Mouse (Mus musculus): ENCODE measurements around the gene Aaed1. TPM values are rescaled to one million over a fixed set of nuclear protein-coding genes. Genes with fewer than 3 reads are reported as not detected.

The Aaed1 gene
- total and polyA plus RNA-seq, 2 experiments from 2014 or later = 13.5 to 16.0 TPM

DNA sequence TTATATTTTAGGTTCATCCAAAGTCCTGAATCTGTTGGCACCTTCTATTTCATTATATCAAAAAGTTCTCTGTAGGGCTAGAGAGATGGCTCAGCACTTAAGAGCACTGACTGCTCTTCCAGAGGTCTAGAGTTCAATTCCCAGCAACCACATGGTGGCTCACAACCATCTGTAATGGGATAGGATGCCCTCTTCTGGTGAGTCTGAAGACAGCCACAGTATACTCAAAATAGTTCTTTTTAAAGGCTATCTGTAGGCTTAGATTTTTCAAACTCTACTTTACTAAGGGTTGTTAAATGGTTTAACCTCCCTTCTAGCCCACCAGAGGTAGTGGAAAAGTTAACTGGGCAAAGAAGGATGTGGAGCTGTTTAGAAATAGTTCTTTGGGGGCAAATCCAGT lies 7.3 kb upstream of the Aaed1 start:
- Histone ChIP-seq H3K9me3 (ENCODE audit: low read length) (no peaks in the 10 kb centered on the region), H3K4me2 (ENCODE audit: low read depth, low read length) (no peak overlapping the region), H3K4me3 (ENCODE audit: low read length) (no peak overlapping the region), H3K36me3 (ENCODE audit: insufficient read depth, low read length) (no peaks in the 10 kb centered on the region), H3K27me3 (ENCODE audit: insufficient read depth, low read length) (no peaks in the 10 kb centered on the region), H3K27ac (no peak overlapping the region), H3K4me1 (ENCODE audit: insufficient read depth, low read length) (no peaks in the 10 kb centered on the region), H3K9ac (replicated peaks; ENCODE audit: low read length) (no peak overlapping the region)
- DNase-seq (ENCODE audit: low spot score) = no peak
- ATAC-seq = no peak
- TF ChIP-seq CTCF (IDR thresholded peaks at IDR 0.05; ENCODE audit: low read depth) = peak; percentile 4; the same call in 1 of the 2 replicates

DNA sequence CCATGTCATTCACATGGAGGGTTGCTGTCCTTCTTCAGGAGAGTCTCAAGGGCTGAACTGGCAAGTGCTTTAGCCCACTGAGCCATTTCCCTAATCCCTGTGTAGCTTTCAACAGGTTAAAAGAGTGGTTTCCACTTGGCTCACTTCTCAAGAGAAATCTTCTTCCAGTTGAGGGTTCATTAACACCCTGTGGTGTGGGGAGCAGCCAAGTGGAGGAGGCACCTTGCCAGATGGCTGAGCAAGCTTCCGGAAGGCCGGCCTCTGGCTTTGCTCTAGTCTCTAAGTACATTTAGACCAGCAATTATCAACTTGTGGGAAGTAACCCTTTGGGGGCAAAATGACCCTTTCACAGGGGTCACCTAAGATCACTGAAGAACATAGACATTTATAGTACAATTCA lies 5.8 kb upstream of the Aaed1 start:
- Histone ChIP-seq H3K36me3 (ENCODE audit: insufficient read depth, low read length) (no peaks in the 10 kb centered on the region), H3K4me1 (ENCODE audit: insufficient read depth, low read length) (no peaks in the 10 kb centered on the region), H3K9me3 (ENCODE audit: low read length) (no peaks in the 10 kb centered on the region), H3K9ac (replicated peaks; ENCODE audit: low read length) (no peak overlapping the region), H3K4me3 (ENCODE audit: low read length) (no peak overlapping the region), H3K27ac (no peak overlapping the region), H3K4me2 (ENCODE audit: low read depth, low read length) (no peak overlapping the region), H3K27me3 (ENCODE audit: insufficient read depth, low read length) (no peaks in the 10 kb centered on the region)
- peak; percentile 64 for DNase-seq (ENCODE audit: low spot score)
- WGBS = 44% methylated on average over 2 of the region's 2 CpGs
- TF ChIP-seq CTCF (IDR thresholded peaks at IDR 0.05; ENCODE audit: low read depth) = no peak
- no peak for ATAC-seq

- no peak overlapping the region for H3K4me3 ChIP-seq (ENCODE audit: low read length)
- no peak overlapping the region for H3K4me2 ChIP-seq (ENCODE audit: low read depth, low read length)
- DNase-seq (ENCODE audit: low spot score) (peak; percentile 89), ATAC-seq (no peak)
- H3K36me3 ChIP-seq (ENCODE audit: insufficient read depth, low read length) = no peaks in the 10 kb centered on the region
- H3K27me3 ChIP-seq (ENCODE audit: insufficient read depth, low read length) = no peaks in the 10 kb centered on the region
- no peak overlapping the region for H3K27ac ChIP-seq
- no peaks in the 10 kb centered on the region for H3K4me1 ChIP-seq (ENCODE audit: insufficient read depth, low read length)
- 3% methylated on average over 3 of the region's 3 CpGs for WGBS
- H3K9ac ChIP-seq (replicated peaks; ENCODE audit: low read length) = no peak overlapping the region
- no peaks in the 10 kb centered on the region for H3K9me3 ChIP-seq (ENCODE audit: low read length)
- peak; percentile 79 for TF ChIP-seq CTCF (IDR thresholded peaks at IDR 0.05; ENCODE audit: low read depth)
Measured at GRCm38 (mm10) chr13:64315483-64316050, 3.1 kb upstream of the Aaed1 start.

GRCm38 (mm10) chr13:64314041-64314440 lies 1.5 kb upstream of the Aaed1 start:
- Histone ChIP-seq H3K4me1 (ENCODE audit: insufficient read depth, low read length) (no peaks in the 10 kb centered on the region), H3K36me3 (ENCODE audit: insufficient read depth, low read length) (no peaks in the 10 kb centered on the region), H3K9ac (replicated peaks; ENCODE audit: low read length) (no peak overlapping the region), H3K27me3 (ENCODE audit: insufficient read depth, low read length) (no peaks in the 10 kb centered on the region), H3K9me3 (ENCODE audit: low read length) (no peaks in the 10 kb centered on the region), H3K4me2 (ENCODE audit: low read depth, low read length) (no peak overlapping the region), H3K27ac (no peak overlapping the region), H3K4me3 (ENCODE audit: low read length) (no peak overlapping the region)
- WGBS = 72% methylated on average over 3 of the region's 3 CpGs
- no peak for ATAC-seq
- no peak for DNase-seq (ENCODE audit: low spot score)
- no peak for TF ChIP-seq CTCF (IDR thresholded peaks at IDR 0.05; ENCODE audit: low read depth)

DNA sequence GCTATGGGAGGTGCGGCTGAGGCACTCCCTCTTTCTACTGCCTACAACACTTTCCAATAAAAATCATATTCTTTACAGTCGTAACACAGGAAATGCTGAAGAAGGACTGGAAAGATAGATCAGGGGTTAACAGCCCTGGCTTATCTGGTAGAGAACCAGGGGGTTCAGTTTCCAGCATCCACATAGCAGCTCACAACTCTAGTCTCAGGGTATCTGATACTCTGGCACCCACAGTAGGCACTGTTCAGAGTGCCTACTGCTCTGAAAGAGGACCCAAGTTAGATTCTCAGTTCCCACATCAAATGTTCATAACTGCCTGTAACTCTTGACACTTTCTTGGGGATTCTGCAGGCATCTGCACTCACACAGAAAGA lies 393 bp upstream of the Aaed1 start:
- no peaks in the 10 kb centered on the region for H3K4me1 ChIP-seq (ENCODE audit: insufficient read depth, low read length)
- no peak for TF ChIP-seq CTCF (IDR thresholded peaks at IDR 0.05; ENCODE audit: low read depth)
- ATAC-seq = peak; percentile 58; the same call in 1 of the 2 replicates
- H3K4me3 ChIP-seq (ENCODE audit: low read length) = peak overlapping the region; percentile 68
- H3K9me3 ChIP-seq (ENCODE audit: low read length) = no peaks in the 10 kb centered on the region
- peak overlapping the region; percentile 55 for H3K4me2 ChIP-seq (ENCODE audit: low read depth, low read length)
- H3K9ac ChIP-seq (replicated peaks; ENCODE audit: low read length) = peak overlapping the region; percentile 62
- H3K36me3 ChIP-seq (ENCODE audit: insufficient read depth, low read length) = no peaks in the 10 kb centered on the region
- H3K27me3 ChIP-seq (ENCODE audit: insufficient read depth, low read length) = no peaks in the 10 kb centered on the region
- no peak for DNase-seq (ENCODE audit: low spot score)
- WGBS = 2% methylated on average over 2 of the region's 2 CpGs
- peak overlapping the region; percentile 45; the same call in 1 of the 2 replicates for H3K27ac ChIP-seq

GRCm38 (mm10) chr13:64311266-64311665 lies 1.2 kb downstream of the Aaed1 start:
- no peak for ATAC-seq
- H3K4me1 ChIP-seq (ENCODE audit: insufficient read depth, low read length) = no peaks in the 10 kb centered on the region
- peak overlapping the region; percentile 68 for H3K4me3 ChIP-seq (ENCODE audit: low read length)
- WGBS = 76% methylated on average over 1 of the region's 1 CpGs
- H3K9me3 ChIP-seq (ENCODE audit: low read length) = no peaks in the 10 kb centered on the region
- no peaks in the 10 kb centered on the region for H3K27me3 ChIP-seq (ENCODE audit: insufficient read depth, low read length)
- H3K4me2 ChIP-seq (ENCODE audit: low read depth, low read length) = peak overlapping the region; percentile 55
- no peak overlapping the region for H3K9ac ChIP-seq (replicated peaks; ENCODE audit: low read length)
- no peak for TF ChIP-seq CTCF (IDR thresholded peaks at IDR 0.05; ENCODE audit: low read depth)
- no peak overlapping the region for H3K27ac ChIP-seq
- H3K36me3 ChIP-seq (ENCODE audit: insufficient read depth, low read length) = peaks cover 7% of the 10 kb centered on the region; the same call in 1 of the 2 replicates
- no peak for DNase-seq (ENCODE audit: low spot score)

- Histone ChIP-seq H3K36me3 (ENCODE audit: insufficient read depth, low read length) (peaks cover 7% of the 10 kb centered on the region; the same call in 1 of the 2 replicates), H3K27me3 (ENCODE audit: insufficient read depth, low read length) (no peaks in the 10 kb centered on the region), H3K9ac (replicated peaks; ENCODE audit: low read length) (no peak overlapping the region), H3K4me1 (ENCODE audit: insufficient read depth, low read length) (no peaks in the 10 kb centered on the region), H3K27ac (no peak overlapping the region), H3K4me3 (ENCODE audit: low read length) (no peak overlapping the region), H3K4me2 (ENCODE audit: low read depth, low read length) (no peak overlapping the region), H3K9me3 (ENCODE audit: low read length) (no peaks in the 10 kb centered on the region)
- ATAC-seq (no peak), DNase-seq (ENCODE audit: low spot score) (no peak)
- WGBS = 91% methylated on average over 6 of the region's 6 CpGs
- TF ChIP-seq CTCF (IDR thresholded peaks at IDR 0.05; ENCODE audit: low read depth) = no peak
Measured at GRCm38 (mm10) chr13:64310585-64310984, 1.9 kb downstream of the Aaed1 start.

All from hindbrain, postnatal 0 days (tissue).